Mouse (Mus musculus) thymus, postnatal 4 days (tissue): ENCODE measurements around the gene Mr1.
"Not testable (repeated sequence)": the region's sequence is repeated elsewhere in the genome, so short reads cannot be mapped to it uniquely, and the experiment has no call there.

Source experiments
- DNase-seq: peaks from one replicate; pipeline ENCODE4 v3.0.0; 2021

Mr1 gene

GRCm38 (mm10) chr1:155146572-155146980 lies at the start of gene Mr1:
Gene Mr1 (minus strand): TSS chr1:155146814.
- DNase-seq = peak; percentile 50

DNA sequence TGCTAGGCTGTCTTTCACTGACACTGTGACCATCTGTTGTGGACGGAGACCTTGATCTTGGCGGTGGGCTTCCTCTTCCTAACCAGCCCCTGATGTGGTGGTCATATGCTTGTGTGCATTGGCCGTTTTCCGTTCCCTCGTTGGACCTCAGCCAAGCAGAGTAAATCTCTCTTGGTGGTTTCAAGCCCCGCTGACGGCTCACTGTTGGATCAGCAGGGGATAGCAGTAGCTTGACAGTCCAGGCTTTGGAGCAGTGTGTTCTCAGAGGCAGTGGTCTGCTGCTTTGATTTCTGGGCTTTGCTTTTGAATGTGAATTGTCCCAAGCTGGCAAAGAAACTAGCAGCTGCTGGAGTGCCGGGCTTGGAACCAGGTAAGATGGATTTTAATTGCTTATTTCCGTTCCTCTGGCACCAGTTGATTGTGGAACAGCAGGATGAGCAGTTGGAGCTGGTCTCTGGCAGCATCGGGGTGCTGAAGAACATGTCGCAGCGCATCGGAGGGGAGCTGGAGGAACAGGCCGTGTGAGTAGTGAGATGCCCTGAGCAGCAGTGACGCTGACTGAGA lies 46.3 kb upstream of the Mr1 start:
- DNase-seq = no peak

DNA sequence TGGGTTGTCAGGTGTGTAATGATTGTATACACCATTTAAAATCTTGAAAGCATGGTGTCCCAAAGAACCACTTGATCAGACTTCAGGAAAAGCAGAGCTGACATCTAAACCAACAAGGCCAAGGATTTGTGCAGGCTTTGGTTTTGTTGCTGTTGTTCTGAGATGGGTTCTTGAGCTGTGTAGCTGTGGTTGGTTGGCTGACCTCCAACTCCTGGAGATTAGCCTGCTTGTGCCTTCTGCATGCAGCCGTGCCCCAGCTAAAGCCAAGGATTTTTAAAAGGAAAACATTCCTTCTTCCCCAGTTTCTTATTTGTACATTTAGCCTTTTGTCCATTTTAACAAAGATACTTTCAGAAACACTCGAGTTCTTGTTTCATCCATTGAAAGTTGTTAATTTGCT lies 45.1 kb upstream of the Mr1 start:
- no peak for DNase-seq

DNA sequence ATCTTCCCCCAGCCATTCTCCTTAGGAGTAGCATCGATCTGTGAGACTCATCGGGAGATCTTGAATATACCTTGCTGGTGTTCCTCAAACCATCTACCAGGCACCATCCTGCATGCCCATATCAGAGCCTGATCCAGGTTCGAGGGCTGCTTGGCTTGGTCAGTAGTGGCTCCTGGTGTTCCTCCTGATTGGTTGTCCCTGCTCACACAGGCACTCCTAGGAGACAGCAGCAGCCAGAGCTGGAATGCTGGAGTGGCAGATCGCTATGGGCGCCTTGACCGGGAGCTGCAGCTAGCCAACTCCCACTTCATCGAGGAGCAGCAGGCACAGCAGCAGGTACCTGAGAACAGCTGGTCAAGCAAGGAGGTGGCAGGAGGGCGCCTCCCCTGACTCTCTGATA lies 44.6 kb upstream of the Mr1 start:
- DNase-seq = no peak

GRCm38 (mm10) chr1:155188656-155189055 lies 42.0 kb upstream of the Mr1 start:
- DNase-seq = no peak

GRCm38 (mm10) chr1:155184191-155184590 lies 37.6 kb upstream of the Mr1 start:
- DNase-seq = no peak

DNA sequence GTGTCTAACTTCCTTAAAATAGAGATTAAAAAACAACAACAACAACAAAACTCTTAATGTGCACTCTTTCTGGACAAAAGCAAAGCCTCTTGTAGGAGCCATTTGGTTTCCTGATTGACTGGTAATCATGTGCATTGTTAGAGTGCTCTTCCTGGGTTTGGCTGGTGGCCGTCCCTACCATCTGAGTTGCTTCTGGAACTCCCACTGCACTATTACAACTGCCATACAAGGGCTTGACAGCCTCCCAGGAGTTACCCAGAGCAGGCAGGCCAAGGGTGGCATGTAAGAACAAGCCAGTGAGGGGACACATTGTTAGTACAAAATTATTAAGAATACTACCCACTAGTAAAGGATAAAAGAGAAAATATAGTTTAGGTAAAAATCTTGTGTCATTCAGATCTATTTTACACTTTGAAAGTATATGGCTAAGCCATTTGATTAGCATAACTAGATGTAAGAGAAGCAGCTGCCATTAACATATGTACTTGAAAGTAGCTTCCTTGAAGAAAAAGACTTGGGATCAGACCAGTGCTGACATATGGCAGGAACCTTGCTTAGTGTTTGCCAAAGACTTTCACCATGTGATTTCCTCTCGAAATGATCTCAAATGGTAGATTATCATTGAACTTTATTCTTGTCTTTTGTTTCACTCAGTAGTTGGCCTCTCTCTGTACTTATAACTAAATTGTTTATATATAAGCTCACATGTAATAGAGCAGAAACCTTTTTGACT lies 31.7 kb upstream of the Mr1 start:
- DNase-seq = no peak

GRCm38 (mm10) chr1:155174424-155174823 lies 27.8 kb upstream of the Mr1 start:
- peak; percentile 38 for DNase-seq

GRCm38 (mm10) chr1:155173644-155174016 lies 27.0 kb upstream of the Mr1 start:
- not testable (repeated sequence) for DNase-seq

DNA sequence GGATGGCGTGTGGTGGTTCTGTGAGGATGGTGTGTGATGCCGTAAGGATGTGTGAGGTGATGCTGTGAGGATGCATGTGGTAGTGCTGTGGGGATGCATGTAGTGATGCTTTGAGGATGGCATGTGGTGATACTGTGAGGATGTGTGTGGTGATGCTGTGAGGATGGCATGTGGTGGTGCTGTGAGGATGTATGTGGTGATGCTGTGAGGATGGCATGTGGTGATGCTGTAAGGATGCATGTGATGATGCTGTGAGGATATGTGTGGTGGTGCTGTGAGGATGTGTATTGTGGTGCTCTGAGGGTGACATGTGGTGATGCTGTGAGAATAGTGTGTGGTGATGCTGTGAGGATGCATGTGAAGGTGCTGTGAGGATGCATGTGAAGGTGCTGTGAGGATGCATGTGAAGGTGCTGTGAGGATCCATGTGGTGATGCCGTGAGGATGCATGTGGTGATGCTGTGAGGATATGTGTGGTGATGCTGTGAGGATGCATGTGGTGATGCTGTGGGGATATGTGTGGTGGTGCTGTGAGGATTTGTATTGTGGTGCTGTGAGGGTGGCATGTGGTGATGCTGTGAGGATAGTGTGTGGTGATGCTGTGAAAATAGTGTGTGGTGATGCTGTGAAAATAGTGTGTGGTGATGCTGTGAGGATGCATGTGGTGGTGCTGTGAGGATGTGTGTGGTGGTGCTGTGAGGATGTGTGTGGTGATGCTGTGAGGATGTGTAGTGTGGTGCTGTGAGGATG lies 26.5 kb upstream of the Mr1 start:
- DNase-seq = no peak

GRCm38 (mm10) chr1:155169935-155170334 lies 23.3 kb upstream of the Mr1 start:
- DNase-seq = no peak

DNA sequence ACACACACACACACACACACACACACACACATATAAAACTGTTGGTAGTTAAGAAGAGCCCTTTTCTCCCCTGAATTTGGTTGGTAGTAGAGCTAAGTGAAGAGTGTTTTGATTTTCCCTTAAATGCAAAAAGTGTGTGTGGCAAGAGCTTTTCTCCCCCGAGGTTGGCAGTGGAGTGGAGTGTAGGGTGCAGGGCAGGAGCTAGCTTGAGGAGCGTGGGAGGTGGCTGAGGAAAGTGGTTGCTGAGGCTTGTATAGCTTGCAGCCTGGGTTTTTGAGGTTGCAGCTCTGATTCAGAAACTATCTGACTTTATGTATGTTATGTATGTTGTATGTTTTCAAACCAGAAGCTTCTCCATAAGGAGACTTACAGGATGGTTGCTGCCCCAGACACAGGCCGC lies 20.8 kb upstream of the Mr1 start:
- no peak for DNase-seq

GRCm38 (mm10) chr1:155158970-155159484 lies 12.4 kb upstream of the Mr1 start:
- DNase-seq = peak; percentile 78

DNA sequence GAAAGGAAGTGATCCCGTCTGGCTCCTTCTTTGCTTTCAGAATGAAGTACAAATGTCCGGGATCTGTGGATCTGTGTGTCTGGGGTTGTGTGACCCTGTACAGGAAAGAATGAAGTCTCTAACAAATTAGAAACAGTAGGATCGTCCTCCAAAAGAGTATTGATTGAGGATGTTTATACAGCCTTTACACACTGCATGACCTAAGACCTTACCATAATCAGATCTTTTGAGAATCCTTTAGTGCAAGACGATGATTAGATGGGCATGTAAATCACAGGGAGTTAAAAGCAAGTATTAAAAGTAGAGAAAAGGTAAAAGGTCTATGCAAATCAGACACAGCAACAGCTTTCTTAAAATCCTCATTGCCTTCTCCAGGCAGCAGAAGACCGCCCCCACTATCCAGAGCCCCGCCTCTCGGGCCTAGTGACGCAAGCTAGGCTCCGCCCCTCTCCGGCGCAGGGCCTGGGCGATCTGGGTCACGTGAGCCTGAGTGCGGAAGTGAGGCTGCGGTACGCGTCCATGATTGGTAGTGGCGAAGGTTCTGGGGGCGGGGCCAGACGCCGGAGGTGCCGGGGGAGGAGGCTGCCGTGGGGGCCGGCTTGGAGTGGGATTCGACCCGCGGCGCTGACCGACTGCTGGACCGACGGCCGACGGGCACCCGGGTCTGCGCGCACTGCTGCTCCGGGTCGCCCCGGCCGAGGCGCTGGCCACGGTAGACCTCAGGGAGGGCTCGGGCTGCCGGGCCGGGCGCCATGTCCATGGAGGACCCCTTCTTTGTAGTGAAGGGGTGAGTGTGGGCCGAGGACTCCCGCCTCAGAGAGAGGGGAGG lies 11.7 kb upstream of the Mr1 start, which contains the start of gene Stx6:
Stx6 (plus strand) TSS at position 575 of the 829 bp plus-strand sequence.
- peak; percentile 100 for DNase-seq

DNA sequence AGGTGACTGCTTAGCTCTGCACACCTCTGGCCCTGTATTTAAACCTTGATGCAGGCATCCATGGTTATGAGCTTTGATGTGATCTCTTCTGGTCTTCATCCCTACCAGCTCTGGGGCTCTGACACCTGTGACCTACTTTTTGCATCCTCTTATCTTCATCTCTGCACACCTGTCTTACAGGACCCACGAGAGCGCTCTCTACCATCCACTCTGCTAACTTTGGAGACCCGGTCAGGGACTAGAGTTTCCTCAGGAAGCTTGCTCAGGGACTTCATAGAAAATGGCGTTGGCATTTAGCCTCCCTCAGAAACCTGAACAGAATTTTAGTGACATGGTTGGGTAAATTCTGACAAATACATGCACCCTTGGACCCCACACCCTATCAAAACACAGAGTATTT lies 7.3 kb upstream of the Mr1 start:
- peak; percentile 61 for DNase-seq

- DNase-seq = no peak
Measured at GRCm38 (mm10) chr1:155150821-155151220, 4.2 kb upstream of the Mr1 start.

- DNase-seq = no peak
Measured at GRCm38 (mm10) chr1:155149403-155149802, 2.8 kb upstream of the Mr1 start.

DNA sequence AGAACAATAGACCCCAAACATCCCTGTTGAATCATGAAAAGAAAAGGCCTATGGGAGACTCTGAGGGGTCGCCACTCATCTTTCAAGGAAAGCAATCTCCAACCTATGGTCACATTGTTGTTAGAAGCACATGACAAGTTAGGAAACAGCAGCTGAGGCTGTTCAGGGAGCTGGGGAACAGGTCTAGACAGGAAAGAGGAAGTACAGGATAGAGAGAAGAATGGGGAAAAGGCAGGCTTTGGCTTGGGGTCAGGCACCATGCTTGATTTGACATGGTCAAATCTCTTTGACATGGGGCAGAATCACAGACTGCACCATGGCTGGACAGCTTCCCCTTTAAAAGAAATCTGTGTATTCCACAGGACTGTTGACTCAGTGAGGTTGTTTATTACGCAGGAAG lies 614 bp upstream of the Mr1 start:
- no peak for DNase-seq

GRCm38 (mm10) chr1:155145620-155146019 lies 994 bp downstream of the Mr1 start:
- peak; percentile 55 for DNase-seq

GRCm38 (mm10) chr1:155140076-155140475 lies 6.5 kb downstream of the Mr1 start:
- peak; percentile 82 for DNase-seq

DNA sequence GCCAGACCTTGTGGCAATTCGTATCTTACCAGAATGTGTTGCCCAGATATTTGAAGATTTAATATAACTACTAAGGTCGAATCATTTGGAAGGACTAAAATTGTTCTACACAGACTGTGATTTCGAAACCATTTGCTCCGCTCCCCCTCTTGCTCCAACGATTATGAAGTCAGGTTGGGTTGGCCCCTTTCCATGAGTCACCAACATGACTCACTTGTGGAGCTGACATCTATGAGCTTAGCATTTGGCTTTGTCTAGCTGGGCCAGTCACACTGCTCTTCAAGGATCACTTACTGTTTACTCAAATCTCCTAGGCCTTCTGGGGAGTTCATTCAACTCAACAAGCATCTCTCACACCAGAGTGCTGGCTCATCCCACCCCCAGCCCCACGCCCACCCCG lies 7.8 kb downstream of the Mr1 start:
- no peak for DNase-seq

DNA sequence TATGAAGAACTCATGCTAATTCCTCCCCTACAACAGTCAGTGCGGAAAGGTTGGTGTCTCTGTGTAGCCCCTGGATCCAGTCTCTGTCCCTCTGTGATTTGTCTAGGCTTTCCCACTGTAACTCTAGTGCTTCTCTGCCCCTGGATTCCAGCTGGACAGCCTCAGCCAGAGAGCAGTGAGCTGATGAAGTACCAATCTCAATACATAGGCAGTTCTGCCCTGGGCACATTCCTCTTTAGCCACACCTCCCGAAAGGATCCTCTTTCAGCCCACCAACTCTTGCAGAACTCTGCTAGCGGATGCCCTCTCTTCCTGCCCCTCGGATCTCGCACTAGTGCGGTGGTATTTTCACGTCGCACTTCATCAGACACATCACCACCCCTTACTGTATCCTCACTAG lies 11.7 kb downstream of the Mr1 start:
- no peak for DNase-seq

GRCm38 (mm10) chr1:155127429-155127934 lies 19.1 kb downstream of the Mr1 start:
- no peak for DNase-seq
